Mouse (Mus musculus) liver, embryonic 16.5 days (tissue): ENCODE data around the gene Trim5. TPM values are rescaled to one million over a fixed set of nuclear protein-coding genes. Genes with fewer than 3 reads are reported as not detected.

ENCODE experiments used
- ATAC-seq: fragments of 200-750 bp; cut with Nextera tagmentation; 2 replicates; pipeline ENCODE4 v1.8.0; 2017; ENCODE audit warnings: low read depth, mild to moderate bottlenecking, moderate number of reproducible peaks, moderate library complexity
- H3K27ac ChIP-seq: fragments of 300-500 bp; sonication (generic); 2 replicates; pipeline ENCODE4 v1.5.1; 2014; ENCODE audit warnings: mild to moderate bottlenecking, low read length
- H3K27me3 ChIP-seq: fragments of 300-500 bp; sonication (generic); 2 replicates; pipeline ENCODE4 v1.6.1; 2014; ENCODE audit warnings: low read depth, low read length, mixed read lengths; ENCODE audit not compliant: control insufficient read depth, insufficient read depth
- H3K36me3 ChIP-seq: fragments of 300-500 bp; sonication (generic); 2 replicates; pipeline ENCODE4 v1.6.1; 2014; ENCODE audit warnings: mild to moderate bottlenecking; ENCODE audit not compliant: control insufficient read depth, insufficient read depth
- H3K4me1 ChIP-seq: fragments of 300-500 bp; sonication (generic); 2 replicates; pipeline ENCODE4 v1.6.1; 2014; ENCODE audit warnings: low read depth, low read length, mixed read lengths; ENCODE audit not compliant: control insufficient read depth
- H3K4me2 ChIP-seq: fragments of 300-500 bp; sonication (generic); 2 replicates; pipeline ENCODE4 v1.6.1; 2014; ENCODE audit warnings: low read depth, low read length, mixed read lengths
- H3K4me3 ChIP-seq: fragments of 300-500 bp; sonication (generic); 2 replicates; pipeline ENCODE4 v1.5.1; 2014; ENCODE audit warnings: low read depth, mild to moderate bottlenecking, low read length
- H3K9ac ChIP-seq: fragments of 300-500 bp; sonication (generic); 2 replicates; pipeline ENCODE4 v1.6.1; 2014; ENCODE audit warnings: low read depth, low read length
- H3K9me3 ChIP-seq: fragments of 300-500 bp; sonication (generic); replicated peaks from 2 replicates; pipeline ENCODE4 v1.6.1; 2016; ENCODE audit warnings: low read length; ENCODE audit not compliant: control insufficient read depth
- WGBS: fragments of 180-500 bp; shearing (Covaris S2); extraction: QIAGEN DNeasy Blood & Tissue Kit; methylation state at CpG from one replicate; pipeline ENCODE4 v1.1.7; 2014; ENCODE audit not compliant: insufficient replicate concordance; 5-methylcytosine and 5-hydroxymethylcytosine counted together
- polyA plus RNA-seq: library from polyadenylated mRNA; unstranded; fragments of >200 nt; fragmentation: Nextera tagmentation; extraction: Ambion mirVana; gene quantifications from 2 replicates; pipeline ENCODE4 v1.2.1, GENCODE M21; 2015

The Trim5 gene
- polyA plus RNA-seq, 1 experiment from 2014 or later, result 0.33 TPM

DNA sequence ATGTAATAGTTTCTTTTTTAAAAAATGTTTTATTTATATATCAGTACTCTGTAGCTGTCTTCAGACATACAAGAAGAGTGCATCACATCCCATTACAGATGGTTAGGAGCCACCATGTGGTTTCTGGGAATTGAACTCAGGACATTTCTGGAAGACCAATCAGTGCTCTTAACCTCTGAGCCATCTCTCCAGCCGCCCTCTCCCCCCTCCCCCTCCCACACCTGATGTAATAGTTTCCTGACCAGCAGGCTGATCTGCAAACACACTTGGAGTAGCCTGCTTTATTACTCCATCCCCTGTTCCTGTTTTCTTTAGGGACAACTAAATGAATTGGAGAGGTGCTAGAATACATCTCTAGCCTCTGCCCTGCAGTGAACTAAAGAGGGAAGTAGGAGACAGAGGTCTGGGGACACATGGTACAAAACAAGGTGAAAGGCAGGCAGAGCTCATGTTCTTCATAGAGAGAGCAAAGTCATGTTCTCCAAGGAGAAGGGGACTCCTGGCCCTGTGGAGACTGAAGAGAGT is 71.8 kb downstream of the Trim5 start:
- Histone ChIP-seq H3K27me3 (no peaks in the 10 kb centered on the region), H3K27ac (no peak overlapping the region), H3K4me2 (no peak overlapping the region), H3K9me3 (no peaks in the 10 kb centered on the region), H3K4me3 (no peak overlapping the region), H3K9ac (no peak overlapping the region), H3K4me1 (no peaks in the 10 kb centered on the region), H3K36me3 (no peaks in the 10 kb centered on the region)
- ATAC-seq, result no peak
- 0% methylated on average over 1 of the region's 1 CpGs for WGBS

Other genes with a start within 250 kb of the Trim5 start
- not detected in 2 replicates for gene Olfr642, start 235.4 kb downstream of the Trim5 start, polyA plus RNA-seq
- not detected in 2 replicates for gene 4930516K23Rik, start 226.6 kb downstream of the Trim5 start, polyA plus RNA-seq
- gene Olfr644, start 216.2 kb downstream of the Trim5 start, polyA plus RNA-seq, result not detected in 2 replicates
- gene Olfr645, start 202.6 kb downstream of the Trim5 start, polyA plus RNA-seq, result not detected in 2 replicates
- not detected in 2 replicates for gene Olfr646, start 183.2 kb downstream of the Trim5 start, polyA plus RNA-seq
- not detected in 2 replicates for gene Ubqln5, start 158.3 kb downstream of the Trim5 start, polyA plus RNA-seq
- not detected in 2 replicates for gene Olfr643, start 150.7 kb downstream of the Trim5 start, polyA plus RNA-seq
- gene Ubqln3, start 144.8 kb downstream of the Trim5 start, polyA plus RNA-seq, result not detected in 2 replicates
- gene Ubqlnl, start 137.5 kb downstream of the Trim5 start, polyA plus RNA-seq, result not detected in 2 replicates
- not detected in 2 replicates for gene Olfm5, start 123.3 kb downstream of the Trim5 start, polyA plus RNA-seq
- 0.04 and 0.05 TPM in 2 replicates for gene Olfr648, start 104.7 kb downstream of the Trim5 start, polyA plus RNA-seq
- gene Olfr649, start 92.1 kb downstream of the Trim5 start, polyA plus RNA-seq, result not detected in 2 replicates
- gene Trim6, start 69.3 kb downstream of the Trim5 start, polyA plus RNA-seq, result 0.22 and 0.37 TPM in 2 replicates
- gene Trim34a, start 43.6 kb downstream of the Trim5 start, polyA plus RNA-seq, result 1.3 and 1.4 TPM in 2 replicates
- gene Trim12a, start 27.4 kb upstream of the Trim5 start, polyA plus RNA-seq, result 2.8 and 3.0 TPM in 2 replicates
- gene Trim34b, start 41.4 kb upstream of the Trim5 start, polyA plus RNA-seq, result 0.13 TPM in 1 of 2 replicates, not detected in the other
- gene Trim12c, start 65.3 kb upstream of the Trim5 start, polyA plus RNA-seq, result 0.97 and 1.0 TPM in 2 replicates
- gene Trim30b, start 81.8 kb upstream of the Trim5 start, polyA plus RNA-seq, result 0.23 and 0.31 TPM in 2 replicates
- 0.30 and 0.34 TPM in 2 replicates for gene Trim30c, start 112.7 kb upstream of the Trim5 start, polyA plus RNA-seq
- 2.3 and 2.6 TPM in 2 replicates for gene Trim30a, start 177.1 kb upstream of the Trim5 start, polyA plus RNA-seq
- gene Trim30d, start 219.8 kb upstream of the Trim5 start, polyA plus RNA-seq, result 0.72 and 0.78 TPM in 2 replicates